Mouse (Mus musculus): ENCODE results near the gene Idh1. TPM values are rescaled to one million over a fixed set of nuclear protein-coding genes. Genes with fewer than 3 reads are reported as not detected.
A peak's percentile ranks its signal among the peaks of the same experiment; 100 is the strongest.

The Idh1 gene
- polyA plus RNA-seq, 1 experiment = 334 TPM

GRCm38 (mm10) chr1:65178126-65178901 lies 8.0 kb downstream of the Idh1 start:
- WGBS = under 1% methylated on average over 27 of the region's 27 CpGs
- H3K4me3 ChIP-seq (ENCODE audit: insufficient read depth, low read depth, low read length) = peak overlapping the region; percentile 78

GRCm38 (mm10) chr1:65177452-65177851 lies 8.8 kb downstream of the Idh1 start:
- WGBS = 11% methylated on average over 3 of the region's 3 CpGs
- TF ChIP-seq POLR2A (IDR thresholded peaks at IDR 0.05; ENCODE audit: low read depth, low read length) (no peak), CTCF (conservative IDR thresholded peaks at IDR 0.05; ENCODE audit: insufficient read depth, insufficient read length, low read depth, low read length) (no peak)
- Histone ChIP-seq H3K4me3 (ENCODE audit: insufficient read depth, low read depth, low read length) (peak overlapping the region; percentile 78; the same call in 1 of the 2 replicates), H3K4me1 (ENCODE audit: control insufficient read depth, insufficient read depth, low read length) (peaks cover 9% of the 10 kb centered on the region; the same call in 1 of the 2 replicates), H3K36me3 (ENCODE audit: control insufficient read depth, insufficient read depth, low read length) (peaks cover 6% of the 10 kb centered on the region), H3K27me3 (replicated peaks; ENCODE audit: control insufficient read depth, insufficient read depth, low read length) (no peaks in the 10 kb centered on the region), H3K27ac (ENCODE audit: insufficient read depth, low read depth, low read length) (peak overlapping the region; percentile 87)
- peak; percentile 41 for DNase-seq

More at GRCm38 (mm10) chr1:65178126-65178901, 8.0 kb downstream of the Idh1 start:
- peak; percentile 98 for DNase-seq
- TF ChIP-seq CTCF (conservative IDR thresholded peaks at IDR 0.05; ENCODE audit: insufficient read depth, insufficient read length, low read depth, low read length) = peak; percentile 82
- TF ChIP-seq POLR2A (IDR thresholded peaks at IDR 0.05; ENCODE audit: low read depth, low read length) = peak; percentile 56
- peak overlapping the region; percentile 94 for H3K27ac ChIP-seq (ENCODE audit: insufficient read depth, low read depth, low read length)
- peaks cover 6% of the 10 kb centered on the region; the same call in 1 of the 2 replicates for H3K4me1 ChIP-seq (ENCODE audit: control insufficient read depth, insufficient read depth, low read length)
- H3K27me3 ChIP-seq (replicated peaks; ENCODE audit: control insufficient read depth, insufficient read depth, low read length) = no peaks in the 10 kb centered on the region
- H3K36me3 ChIP-seq (ENCODE audit: control insufficient read depth, insufficient read depth, low read length) = peaks cover 3% of the 10 kb centered on the region; the same call in 1 of the 2 replicates

GRCm38 (mm10) chr1:65176912-65177311 lies 9.4 kb downstream of the Idh1 start:
- Histone ChIP-seq H3K27me3 (replicated peaks; ENCODE audit: control insufficient read depth, insufficient read depth, low read length) (no peaks in the 10 kb centered on the region), H3K4me1 (ENCODE audit: control insufficient read depth, insufficient read depth, low read length) (peaks cover 9% of the 10 kb centered on the region; the same call in 1 of the 2 replicates), H3K36me3 (ENCODE audit: control insufficient read depth, insufficient read depth, low read length) (peaks cover 7% of the 10 kb centered on the region), H3K27ac (ENCODE audit: insufficient read depth, low read depth, low read length) (no peak overlapping the region), H3K4me3 (ENCODE audit: insufficient read depth, low read depth, low read length) (no peak overlapping the region)
- TF ChIP-seq CTCF (conservative IDR thresholded peaks at IDR 0.05; ENCODE audit: insufficient read depth, insufficient read length, low read depth, low read length) = no peak
- TF ChIP-seq POLR2A (IDR thresholded peaks at IDR 0.05; ENCODE audit: low read depth, low read length) = no peak
- peak; percentile 51 for DNase-seq
- 23% methylated on average over 5 of the region's 5 CpGs for WGBS

GRCm38 (mm10) chr1:65176171-65176570 lies 10.1 kb downstream of the Idh1 start:
- Histone ChIP-seq H3K4me1 (ENCODE audit: control insufficient read depth, insufficient read depth, low read length) (peaks cover 9% of the 10 kb centered on the region; the same call in 1 of the 2 replicates), H3K27ac (ENCODE audit: insufficient read depth, low read depth, low read length) (peak overlapping the region; percentile 18), H3K4me3 (ENCODE audit: insufficient read depth, low read depth, low read length) (peak overlapping the region; percentile 23), H3K36me3 (ENCODE audit: control insufficient read depth, insufficient read depth, low read length) (peaks cover 13% of the 10 kb centered on the region), H3K27me3 (replicated peaks; ENCODE audit: control insufficient read depth, insufficient read depth, low read length) (no peaks in the 10 kb centered on the region)
- no peak for DNase-seq
- TF ChIP-seq POLR2A (IDR thresholded peaks at IDR 0.05; ENCODE audit: low read depth, low read length) = no peak
- TF ChIP-seq CTCF (conservative IDR thresholded peaks at IDR 0.05; ENCODE audit: insufficient read depth, insufficient read length, low read depth, low read length) = no peak
- 61% methylated on average over 4 of the region's 4 CpGs for WGBS

- H3K4me1 ChIP-seq (ENCODE audit: control insufficient read depth, insufficient read depth, low read length) = peaks cover 9% of the 10 kb centered on the region; the same call in 1 of the 2 replicates
- H3K4me3 ChIP-seq (ENCODE audit: insufficient read depth, low read depth, low read length) = no peak overlapping the region
- TF ChIP-seq CTCF (conservative IDR thresholded peaks at IDR 0.05; ENCODE audit: insufficient read depth, insufficient read length, low read depth, low read length) = no peak
- no peaks in the 10 kb centered on the region for H3K27me3 ChIP-seq (replicated peaks; ENCODE audit: control insufficient read depth, insufficient read depth, low read length)
- WGBS = 93% methylated on average over 2 of the region's 2 CpGs
- H3K27ac ChIP-seq (ENCODE audit: insufficient read depth, low read depth, low read length) = no peak overlapping the region
- H3K36me3 ChIP-seq (ENCODE audit: control insufficient read depth, insufficient read depth, low read length) = peaks cover 22% of the 10 kb centered on the region
- DNase-seq = no peak
Measured at GRCm38 (mm10) chr1:65173716-65174115, 12.6 kb downstream of the Idh1 start.

- DNase-seq = no peak
- WGBS = 68% methylated on average over 4 of the region's 4 CpGs
- TF ChIP-seq CTCF (conservative IDR thresholded peaks at IDR 0.05; ENCODE audit: insufficient read depth, insufficient read length, low read depth, low read length) (no peak), POLR2A (IDR thresholded peaks at IDR 0.05; ENCODE audit: low read depth, low read length) (no peak)
- H3K27ac ChIP-seq (ENCODE audit: insufficient read depth, low read depth, low read length) = no peak overlapping the region
- H3K36me3 ChIP-seq (ENCODE audit: control insufficient read depth, insufficient read depth, low read length) = peaks cover 25% of the 10 kb centered on the region
- H3K4me3 ChIP-seq (ENCODE audit: insufficient read depth, low read depth, low read length) = no peak overlapping the region
- H3K4me1 ChIP-seq (ENCODE audit: control insufficient read depth, insufficient read depth, low read length) = peaks cover 16% of the 10 kb centered on the region; the same call in 1 of the 2 replicates
- H3K27me3 ChIP-seq (replicated peaks; ENCODE audit: control insufficient read depth, insufficient read depth, low read length) = no peaks in the 10 kb centered on the region
Measured at GRCm38 (mm10) chr1:65171579-65171978, 14.7 kb downstream of the Idh1 start.

GRCm38 (mm10) chr1:65169947-65170346 lies 16.4 kb downstream of the Idh1 start:
- Histone ChIP-seq H3K4me1 (ENCODE audit: control insufficient read depth, insufficient read depth, low read length) (peaks cover 16% of the 10 kb centered on the region; the same call in 1 of the 2 replicates), H3K27me3 (replicated peaks; ENCODE audit: control insufficient read depth, insufficient read depth, low read length) (no peaks in the 10 kb centered on the region), H3K4me3 (ENCODE audit: insufficient read depth, low read depth, low read length) (no peak overlapping the region), H3K27ac (ENCODE audit: insufficient read depth, low read depth, low read length) (no peak overlapping the region), H3K36me3 (ENCODE audit: control insufficient read depth, insufficient read depth, low read length) (peaks cover 30% of the 10 kb centered on the region)
- 79% methylated on average over 5 of the region's 5 CpGs for WGBS
- no peak for DNase-seq
- TF ChIP-seq CTCF (conservative IDR thresholded peaks at IDR 0.05; ENCODE audit: insufficient read depth, insufficient read length, low read depth, low read length) (no peak), POLR2A (IDR thresholded peaks at IDR 0.05; ENCODE audit: low read depth, low read length) (no peak)

Measured in kidney, adult 2 months (tissue).